Mouse (Mus musculus) kidney, adult 2 months (tissue): Measurements from ENCODE around the gene Adh6a.

ENCODE experiments used
- CTCF ChIP-seq: fragments of 200-500 bp; conservative IDR thresholded peaks from 2 replicates; pipeline ENCODE4 v1.5.1; 2011; ENCODE audit warnings: low read depth, mild to moderate bottlenecking, control low read depth, low read length, moderate library complexity, mixed read lengths; ENCODE audit not compliant: insufficient read depth, insufficient read length
- POLR2A ChIP-seq: fragments of 200-500 bp; IDR thresholded peaks from one replicate; pipeline ENCODE4 v1.6.1; 2011; ENCODE audit warnings: low read depth, low read length, control low read depth

- no peak for TF ChIP-seq CTCF
- no peak for TF ChIP-seq POLR2A
These were observed 21.5 kb upstream of the Adh6a start for GRCm38 (mm10) chr3:138291529-138292117.
